Mouse (Mus musculus) adrenal gland, postnatal 36 days (tissue): ENCODE measurements around the gene Jtb. TPM values are rescaled to one million over a fixed set of nuclear protein-coding genes. Genes with fewer than 3 reads are reported as not detected.
"Not testable (repeated sequence)": the region's sequence is repeated elsewhere in the genome, so short reads cannot be mapped to it uniquely, and the experiment has no call there.

Experiments
- DNase-seq, 2 experiments: peaks; one replicate each; pipeline ENCODE4 v3.0.0; 2021; ENCODE audit warnings: mixed read lengths in 1 of 2
- total RNA-seq, 2 experiments: library from RNA; stranded (reverse); gene quantifications; 2 replicates each; pipeline ENCODE4 v1.2.3; 2021

The Jtb gene
- total RNA-seq, 2 experiments from 2014 or later: 63.2 to 70.8 TPM

- DNase-seq: no peak
Measured at GRCm38 (mm10) chr3:90222941-90223340, 8.5 kb upstream of the Jtb start.

DNA sequence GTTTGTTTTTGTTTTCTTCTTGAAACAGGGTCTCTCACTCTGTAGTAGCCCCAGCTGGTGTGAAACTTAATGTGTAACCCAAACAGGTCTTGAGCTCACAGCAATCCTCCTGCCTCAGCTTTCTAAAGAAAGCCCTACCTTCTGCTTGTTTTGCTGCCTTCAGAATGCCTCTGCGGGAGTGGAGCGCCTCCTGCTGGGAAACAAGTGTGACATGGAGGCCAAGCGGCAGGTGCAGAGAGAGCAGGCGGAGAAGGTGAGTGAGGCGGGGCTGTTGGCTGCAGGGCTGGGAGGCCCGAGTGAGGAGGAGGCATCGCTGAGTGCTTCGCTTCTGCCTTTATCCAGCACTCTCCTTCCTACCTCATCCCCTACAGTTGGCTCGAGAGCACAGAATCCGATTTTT lies 7.1 kb upstream of the Jtb start:
- DNase-seq: no peak

DNA sequence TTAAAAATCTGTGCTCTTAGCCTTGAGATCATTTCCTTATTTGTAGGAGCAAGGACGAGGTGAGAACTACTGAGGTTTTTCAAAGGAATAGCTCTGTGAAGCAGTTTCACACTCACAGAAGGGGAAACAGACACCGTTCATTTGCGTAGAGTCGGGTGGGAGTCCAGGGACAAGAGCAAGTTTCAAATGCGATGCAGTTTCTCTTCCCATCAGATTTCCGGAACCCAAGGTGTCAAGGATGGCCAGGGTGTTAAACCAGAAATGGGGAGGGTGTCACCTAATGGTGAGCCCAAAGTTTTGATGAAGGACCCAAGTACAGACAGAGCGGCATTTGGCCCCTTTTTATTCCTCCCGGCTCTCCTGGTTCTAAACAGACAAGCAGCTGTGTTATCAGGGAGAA lies 322 bp upstream of the Jtb start:
- no peak for DNase-seq

- DNase-seq: no peak
Measured at GRCm38 (mm10) chr3:90241251-90241650, 9.9 kb downstream of the Jtb start.

DNA sequence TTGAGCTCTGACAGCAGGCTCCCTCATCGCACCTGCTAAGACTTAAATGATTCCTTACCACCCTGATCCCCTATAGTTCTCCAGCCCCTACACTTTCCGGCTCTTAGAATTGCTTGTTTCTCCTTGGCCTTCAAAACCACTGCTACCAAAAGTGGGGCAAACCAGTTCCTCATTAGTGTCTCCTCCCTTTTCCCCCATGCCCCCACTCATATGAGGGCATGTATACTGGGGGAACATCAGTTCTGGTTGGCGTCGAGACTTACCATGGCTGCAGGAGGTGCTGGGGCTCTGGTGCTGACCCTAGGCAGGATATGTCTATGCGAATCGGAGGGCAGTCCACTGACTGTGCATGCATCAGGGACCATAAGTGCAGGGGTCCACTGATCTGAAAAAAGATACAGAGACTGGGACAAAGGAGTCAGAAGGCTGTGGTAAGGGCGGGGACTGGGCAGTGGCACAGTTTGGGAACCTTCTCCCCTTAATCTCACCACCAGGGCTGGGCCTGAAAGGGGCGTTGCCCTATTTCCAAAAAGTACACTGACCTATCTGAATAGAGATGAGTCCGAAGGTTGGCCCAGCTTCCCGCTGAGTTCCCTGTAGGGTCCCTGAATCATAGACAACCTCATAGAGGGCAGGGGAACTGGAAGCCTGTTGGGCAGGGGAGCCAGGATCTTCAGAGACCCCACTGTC lies 10.4 kb downstream of the Jtb start:
- DNase-seq: no peak

DNA sequence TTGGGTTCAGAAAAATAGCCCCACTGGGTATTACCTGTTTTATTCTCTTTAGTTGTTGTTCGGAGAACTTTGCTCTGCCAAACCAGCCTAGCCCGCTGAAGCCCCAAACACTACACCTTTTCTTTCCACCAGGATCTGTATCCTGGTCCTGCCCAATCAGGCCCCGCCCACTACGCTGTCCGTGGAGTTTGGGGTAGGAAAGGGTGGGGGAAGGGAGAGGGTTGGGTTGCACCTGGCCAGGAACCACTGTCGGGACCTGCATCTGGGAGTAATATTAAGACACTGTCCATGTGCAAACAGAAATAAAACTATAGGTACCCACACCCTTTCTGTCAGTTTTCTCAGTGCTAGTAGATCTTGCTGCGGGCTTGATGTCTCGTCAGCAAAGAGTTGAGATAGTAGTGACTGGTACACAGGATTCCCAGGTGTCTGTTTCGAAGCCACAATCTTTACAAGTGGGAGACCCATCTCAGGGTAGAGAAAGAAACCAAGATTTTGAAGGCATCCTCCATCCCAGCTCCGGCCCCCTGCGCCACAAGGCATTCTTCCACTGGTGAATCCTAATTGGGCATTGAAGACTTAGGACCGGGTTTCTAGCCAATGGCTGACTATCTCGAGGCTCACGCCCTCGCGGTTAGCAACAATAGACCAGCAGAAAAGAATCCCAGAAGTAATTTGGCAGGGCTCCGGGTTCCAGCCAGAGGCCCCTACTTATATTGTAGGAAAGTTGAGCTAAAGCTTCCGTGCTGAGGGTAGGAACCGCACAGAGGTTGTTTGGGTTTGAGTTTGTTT lies 11.8 kb downstream of the Jtb start, which contains the start of gene Creb3l4:
TSS of gene Creb3l4 (minus strand) at position 529 of the 792 bp plus-strand sequence.
- DNase-seq: peak; percentile 65 to 66

GRCm38 (mm10) chr3:90245406-90245805 lies 14.0 kb downstream of the Jtb start:
- DNase-seq: no peak

DNA sequence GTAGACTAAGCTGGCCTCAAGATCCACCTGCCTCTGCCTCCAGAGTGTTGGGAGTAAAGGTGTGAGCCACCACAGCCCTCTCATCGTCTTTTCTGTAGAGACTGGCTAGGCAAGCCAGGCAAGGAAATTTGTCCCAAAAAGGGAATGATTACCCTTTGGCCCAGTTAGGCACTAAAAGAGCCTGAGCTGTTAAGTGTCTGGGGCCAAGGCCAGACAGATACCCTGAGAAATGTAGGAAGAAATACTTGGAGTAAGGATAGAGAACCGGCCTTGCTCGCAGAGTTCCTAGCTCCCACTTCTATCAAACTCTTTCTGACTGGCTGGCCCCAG lies 16.2 kb downstream of the Jtb start:
- DNase-seq: no peak

- peak; percentile 95 to 96 for DNase-seq
Measured at GRCm38 (mm10) chr3:90247960-90248745, 16.8 kb downstream of the Jtb start, which contains the start of gene Slc39a1. Slc39a1 (plus strand) TSS chr3:90248172.

GRCm38 (mm10) chr3:90248746-90249100 lies 17.3 kb downstream of the Jtb start:
- peak; percentile 57 to 64 for DNase-seq

DNA sequence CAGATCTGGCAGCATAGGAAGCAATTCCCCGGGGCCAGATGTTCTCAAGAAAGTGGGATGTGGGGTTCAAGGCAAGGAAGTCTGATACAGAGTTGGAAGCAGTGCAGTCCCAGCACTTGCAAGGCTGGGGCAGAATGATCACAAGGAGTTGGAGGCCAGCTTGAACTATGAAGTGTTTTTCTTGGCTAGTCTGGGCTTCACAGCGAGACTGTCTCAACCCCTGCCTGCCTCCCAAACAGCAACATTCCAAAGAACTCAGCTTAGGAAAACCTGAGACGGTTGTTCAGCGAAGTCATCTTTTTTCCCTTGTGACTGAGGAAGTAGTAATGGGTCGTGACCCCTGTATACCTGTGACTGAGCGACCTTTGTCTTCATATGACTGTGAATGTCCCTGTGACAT lies 19.4 kb downstream of the Jtb start:
- no peak for DNase-seq

- not testable (repeated sequence) for DNase-seq
Measured at GRCm38 (mm10) chr3:90251731-90252226, 20.4 kb downstream of the Jtb start.

DNA sequence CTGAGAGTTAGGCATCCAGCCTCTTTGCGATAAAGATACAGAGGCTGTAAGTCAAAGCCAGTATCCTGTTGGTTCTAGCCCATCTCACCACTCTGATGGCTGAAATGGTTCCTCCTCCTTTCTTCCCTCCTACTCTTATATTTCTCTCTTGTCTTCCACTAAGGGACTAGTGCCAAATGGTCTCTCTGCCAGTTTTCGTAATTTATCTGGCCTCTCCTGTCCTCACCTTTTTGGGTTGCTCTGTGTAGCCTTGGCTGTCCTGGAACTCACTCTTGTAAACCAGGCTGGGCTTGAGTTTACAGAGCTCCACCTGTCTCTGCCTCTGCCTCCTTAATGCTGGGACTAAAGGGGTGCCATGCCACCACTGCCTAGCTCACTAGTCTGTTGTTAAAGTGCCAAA lies 21.3 kb downstream of the Jtb start:
- not testable (repeated sequence) for DNase-seq

GRCm38 (mm10) chr3:90253174-90253573 lies 21.8 kb downstream of the Jtb start:
- not testable (repeated sequence) for DNase-seq

GRCm38 (mm10) chr3:90253653-90254418 lies 22.4 kb downstream of the Jtb start, which contains the start of gene Crtc2:
Crtc2 (plus strand) TSS chr3:90254163.
- peak; percentile 96 to 97 for DNase-seq

GRCm38 (mm10) chr3:90254419-90255193 lies 23.2 kb downstream of the Jtb start:
- DNase-seq: peak; percentile 68 to 78

DNA sequence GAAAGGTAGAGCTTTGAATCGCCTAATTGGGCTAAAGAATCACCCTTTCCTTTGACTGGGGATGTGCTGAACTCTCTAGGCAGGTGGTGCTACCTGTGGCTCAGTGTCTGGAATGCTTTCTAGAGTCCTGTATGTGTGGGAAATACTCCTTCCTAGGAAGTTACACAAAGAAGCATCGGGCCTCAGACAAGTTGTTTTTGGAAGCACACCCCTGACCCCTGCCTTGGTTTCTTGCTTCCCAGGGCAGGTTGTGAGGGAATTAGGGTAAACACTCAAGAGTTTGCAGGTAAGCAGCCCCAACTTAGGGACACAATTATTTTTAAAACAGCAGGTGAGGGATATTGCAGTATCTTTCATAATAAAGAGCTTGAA lies 23.8 kb downstream of the Jtb start:
- no peak for DNase-seq

- DNase-seq: no peak
Measured at GRCm38 (mm10) chr3:90255784-90256353, 24.5 kb downstream of the Jtb start.

DNA sequence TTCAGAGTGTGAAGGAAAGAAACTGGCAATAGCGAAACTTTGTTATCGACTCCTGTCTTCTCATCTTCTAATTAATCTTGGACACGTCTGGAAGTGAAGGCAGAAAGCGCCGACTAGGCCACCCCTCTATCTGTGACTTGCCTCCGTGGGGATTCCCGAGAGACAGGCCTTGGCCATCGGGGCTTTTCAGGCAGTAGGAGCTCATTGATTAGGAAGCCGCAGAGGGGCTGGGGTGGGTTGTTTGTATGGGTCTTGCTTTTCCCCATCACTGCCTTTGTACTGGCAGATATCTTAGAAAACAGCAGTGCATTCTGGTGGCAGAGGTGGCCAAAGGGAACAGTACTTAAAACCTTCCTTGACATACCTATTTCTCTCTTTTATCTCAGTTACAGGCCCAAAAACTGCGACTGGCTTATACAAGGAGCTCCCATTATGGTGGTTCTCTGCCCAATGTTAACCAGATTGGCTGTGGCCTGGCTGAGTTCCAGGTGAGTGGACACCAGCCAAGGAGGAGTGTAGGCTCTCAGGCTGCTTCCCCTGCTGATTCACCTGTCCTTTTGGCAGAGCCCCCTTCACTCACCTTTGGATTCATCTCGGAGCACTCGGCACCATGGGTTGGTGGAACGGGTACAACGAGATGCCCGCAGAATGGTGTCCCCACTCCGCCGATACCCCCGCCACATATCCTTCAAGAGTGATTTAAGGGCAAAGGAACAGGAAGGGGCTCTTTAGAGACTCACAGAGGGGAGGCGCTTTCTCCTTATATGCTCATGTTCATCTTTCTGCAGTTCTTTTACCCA lies 25.5 kb downstream of the Jtb start:
- peak; percentile 28 to 52 for DNase-seq

DNA sequence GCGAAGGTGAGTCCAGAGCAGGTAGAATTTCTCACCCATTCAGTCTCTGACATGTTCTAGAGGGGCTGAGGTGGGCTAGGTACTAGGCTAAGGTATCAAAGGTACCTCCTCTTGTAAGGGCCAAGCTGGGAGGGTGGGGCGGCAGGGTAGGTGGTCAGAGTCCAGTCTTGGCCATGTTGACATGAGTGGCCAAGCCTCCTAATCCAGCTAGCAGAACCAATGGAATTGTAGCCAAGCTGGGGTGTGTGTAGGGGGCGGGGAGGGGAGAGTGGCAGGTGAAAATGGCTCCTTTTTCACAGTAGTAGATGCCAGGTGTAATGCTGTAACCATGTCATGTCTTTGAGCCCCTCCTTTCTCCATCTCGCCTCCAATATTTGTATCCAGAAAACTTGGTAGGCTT lies 27.1 kb downstream of the Jtb start:
- no peak for DNase-seq
